Mouse (Mus musculus): Measurements from ENCODE around the gene Mbnl1. TPM values are rescaled to one million over a fixed set of nuclear protein-coding genes. Genes with fewer than 3 reads are reported as not detected.
A peak's percentile ranks its signal among the peaks of the same experiment; 100 is the strongest.
"Not testable (repeated sequence)": the region's sequence is repeated elsewhere in the genome, so short reads cannot be mapped to it uniquely, and the experiment has no call there.

Gene Mbnl1
- total RNA-seq, 4 experiments from 2014 or later, result 518 to 1,002 (median 693) TPM

DNA sequence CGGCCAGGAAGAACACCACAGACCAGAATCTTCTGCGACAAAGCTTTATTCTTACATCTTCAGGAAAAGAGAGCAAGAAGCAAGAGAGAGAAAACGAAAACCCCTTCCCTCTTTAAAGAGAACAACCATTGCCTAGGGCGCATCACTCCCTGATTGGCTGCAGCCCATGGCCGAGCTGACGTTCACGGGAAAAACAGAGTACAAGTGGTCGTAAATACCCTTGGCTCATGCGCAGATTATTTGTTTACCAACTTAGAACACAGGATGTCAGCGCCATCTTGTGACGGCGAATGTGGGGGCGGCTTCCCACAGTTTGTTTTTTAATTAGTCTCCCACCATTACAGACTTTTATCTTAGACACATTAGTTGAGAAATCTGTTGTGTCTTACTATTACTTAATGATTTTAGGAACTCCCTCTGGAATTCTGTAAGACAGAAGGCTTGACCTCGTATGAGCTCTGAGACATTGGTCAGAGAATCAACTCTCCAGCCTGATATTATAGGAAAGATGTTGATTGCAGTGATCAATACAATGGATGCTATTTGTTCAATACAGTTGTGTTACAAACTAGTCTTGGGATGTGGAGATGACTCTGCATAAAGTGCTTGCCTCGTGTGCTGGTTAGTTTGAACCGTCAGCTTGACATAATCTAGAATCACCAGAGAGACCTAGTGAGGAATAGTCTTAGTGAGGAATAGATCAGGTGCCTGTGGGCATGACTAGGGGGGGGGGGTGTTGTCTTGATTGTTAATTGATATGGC is 22.3 kb downstream of the Mbnl1 start:
- not testable (repeated sequence) for DNase-seq

DNA sequence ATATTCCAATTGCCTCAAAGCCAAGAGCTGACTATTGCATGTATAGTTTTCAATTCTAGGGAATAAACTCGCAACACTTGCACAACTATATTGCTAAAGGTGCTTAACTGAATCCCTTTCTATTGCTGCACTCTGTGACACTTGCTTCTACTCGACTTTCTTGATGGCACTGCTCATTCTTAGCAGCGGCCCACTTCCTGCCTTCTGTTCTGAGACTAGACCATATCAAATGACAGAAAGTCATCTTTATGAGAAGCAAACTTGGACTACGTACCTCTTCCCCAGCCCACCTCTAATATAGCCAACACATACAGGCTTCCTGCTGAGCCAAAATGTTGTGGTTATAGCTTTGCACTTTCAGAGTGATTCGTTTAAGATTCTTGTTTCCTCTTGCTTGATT is 23.6 kb downstream of the Mbnl1 start:
- DNase-seq, result no peak

DNA sequence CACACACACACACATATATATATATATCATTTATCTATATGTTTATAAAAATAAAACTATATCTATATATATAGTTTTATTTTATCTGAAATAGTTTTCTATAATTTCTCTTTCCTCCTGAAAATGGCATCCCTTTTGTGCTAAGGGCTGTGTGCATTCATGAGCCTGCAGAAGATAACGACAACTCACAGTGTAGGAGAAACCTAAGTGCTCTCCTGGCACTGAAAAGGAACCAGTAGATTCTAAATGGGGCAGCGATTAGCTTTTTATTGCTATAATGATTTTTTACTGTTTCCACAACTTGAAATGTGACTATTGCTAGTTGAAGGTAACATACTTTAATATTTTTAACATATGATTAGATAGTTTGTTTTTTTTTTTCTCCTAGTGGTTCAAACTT is 25.5 kb downstream of the Mbnl1 start:
- no peak for DNase-seq

DNA sequence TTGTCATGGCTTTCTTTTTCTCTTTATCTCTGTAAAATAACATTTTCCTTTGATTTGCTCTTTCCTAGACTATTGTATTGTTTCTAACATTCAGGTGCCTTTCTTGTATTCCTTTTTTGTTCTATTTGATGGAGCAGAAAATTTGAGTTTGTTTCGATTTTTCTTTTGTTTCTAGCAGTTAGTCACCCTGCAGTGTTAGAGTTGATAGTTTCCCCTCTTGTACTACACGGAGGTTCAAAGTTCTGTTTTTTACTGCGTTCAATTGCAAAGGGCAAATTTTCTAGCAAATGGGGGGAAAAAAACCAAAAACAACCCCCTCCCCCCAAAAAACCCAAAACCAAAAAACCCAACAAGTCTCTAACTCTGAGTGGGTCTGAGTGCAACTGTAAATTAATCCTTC is 26.0 kb downstream of the Mbnl1 start:
- no peak for DNase-seq

DNA sequence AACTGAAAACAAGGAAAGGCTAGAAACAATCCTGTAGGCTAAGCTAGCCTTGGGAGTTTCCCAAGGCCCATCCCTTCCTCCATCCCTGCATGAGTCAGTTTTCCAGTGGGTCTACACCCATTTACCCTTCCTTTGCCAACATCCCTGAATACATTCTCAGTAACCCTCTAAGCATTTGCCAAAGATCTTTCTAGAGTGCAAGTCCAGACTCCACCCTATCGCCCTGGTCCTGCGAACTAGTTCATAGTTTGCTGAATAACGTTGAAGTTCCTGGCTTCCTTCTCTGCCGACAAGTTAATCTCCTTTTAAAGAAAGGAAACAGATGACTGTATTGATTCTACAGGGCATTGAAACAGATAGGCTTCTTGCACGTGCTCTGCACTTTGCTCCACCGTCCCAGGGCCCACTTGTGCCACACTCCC is 26.5 kb downstream of the Mbnl1 start:
- DNase-seq, result no peak

DNA sequence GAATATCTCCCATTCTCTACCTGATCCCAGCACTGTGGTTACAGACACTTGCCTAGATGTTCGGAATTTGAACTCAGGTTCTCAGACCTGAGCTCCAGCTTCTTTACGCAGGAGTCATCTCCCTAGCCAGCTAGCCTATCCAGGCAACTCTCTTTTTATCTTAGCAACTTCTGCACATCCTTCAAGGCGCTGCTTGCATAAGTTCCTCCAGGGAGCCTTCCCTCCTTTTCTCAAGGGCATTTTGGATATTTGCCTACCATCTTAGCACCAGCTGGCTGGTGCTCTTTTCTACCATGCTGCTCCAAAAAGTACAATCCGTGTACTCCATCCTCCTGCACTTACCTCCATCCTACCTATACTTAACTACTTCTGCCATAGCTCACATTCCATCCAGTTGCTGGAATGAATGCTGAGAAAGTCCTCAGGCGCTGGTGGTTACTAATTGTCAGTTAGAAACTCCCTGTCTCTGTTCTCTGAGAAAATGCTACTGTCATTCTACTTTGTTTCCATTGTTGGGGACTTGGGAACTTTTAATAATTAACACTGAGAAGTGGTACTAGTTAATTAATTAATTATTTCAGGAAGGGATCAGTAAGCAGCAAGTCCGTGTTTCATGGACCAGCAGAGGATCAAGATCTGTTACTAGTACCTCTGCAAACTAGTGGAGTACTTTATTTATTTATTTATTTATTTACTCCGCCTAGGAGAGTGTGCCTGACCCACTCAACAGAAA is 27.3 kb downstream of the Mbnl1 start:
- DNase-seq, result no peak

DNA sequence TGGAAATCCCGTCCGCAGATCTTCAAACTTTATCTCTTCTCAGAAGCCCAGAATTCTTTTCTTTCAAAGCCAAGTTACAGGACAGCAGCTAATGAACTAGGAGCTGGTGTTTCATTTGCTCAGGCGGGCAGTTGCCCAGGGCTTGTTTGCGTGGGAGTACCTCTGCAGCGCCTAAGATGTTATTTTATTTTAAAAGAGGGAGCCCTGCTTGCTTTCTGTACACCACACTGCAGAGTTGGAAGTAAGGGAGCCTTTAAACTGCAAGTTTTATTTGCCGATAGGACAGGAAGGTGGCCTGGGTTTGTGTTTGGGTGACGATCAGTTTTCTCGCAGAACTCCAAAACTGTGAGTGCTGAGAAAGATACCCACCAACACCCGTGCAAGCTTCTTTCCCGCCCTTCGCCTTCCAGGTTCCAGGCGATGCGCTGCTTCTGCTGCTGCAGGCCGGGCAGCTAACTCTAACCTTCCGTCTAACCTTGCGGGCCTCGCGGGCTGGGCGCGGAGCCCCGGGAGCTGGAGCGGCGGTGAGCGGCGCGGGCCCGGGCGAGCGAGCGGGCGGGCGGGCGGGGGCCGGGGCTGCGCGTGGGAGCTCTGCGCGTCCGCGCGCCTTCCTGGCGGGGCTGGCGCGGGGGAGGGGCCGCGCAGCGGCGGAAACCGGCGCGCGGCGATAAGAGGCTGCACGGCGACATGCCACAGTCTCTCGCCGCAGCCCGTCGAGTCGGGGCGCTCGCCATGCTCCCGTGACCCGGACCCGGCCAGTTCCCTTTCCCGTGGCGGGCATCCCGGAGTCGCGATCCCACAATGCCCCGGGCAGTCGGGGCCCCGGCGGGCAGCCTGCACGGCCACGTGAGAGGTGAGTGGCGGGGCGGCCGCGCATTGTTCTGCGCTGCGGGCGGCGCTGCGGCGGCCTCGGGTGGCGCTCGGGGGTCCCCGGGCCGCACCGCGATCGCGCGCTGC is 28.2 kb downstream of the Mbnl1 start:
- DNase-seq, result peak; percentile 76

DNA sequence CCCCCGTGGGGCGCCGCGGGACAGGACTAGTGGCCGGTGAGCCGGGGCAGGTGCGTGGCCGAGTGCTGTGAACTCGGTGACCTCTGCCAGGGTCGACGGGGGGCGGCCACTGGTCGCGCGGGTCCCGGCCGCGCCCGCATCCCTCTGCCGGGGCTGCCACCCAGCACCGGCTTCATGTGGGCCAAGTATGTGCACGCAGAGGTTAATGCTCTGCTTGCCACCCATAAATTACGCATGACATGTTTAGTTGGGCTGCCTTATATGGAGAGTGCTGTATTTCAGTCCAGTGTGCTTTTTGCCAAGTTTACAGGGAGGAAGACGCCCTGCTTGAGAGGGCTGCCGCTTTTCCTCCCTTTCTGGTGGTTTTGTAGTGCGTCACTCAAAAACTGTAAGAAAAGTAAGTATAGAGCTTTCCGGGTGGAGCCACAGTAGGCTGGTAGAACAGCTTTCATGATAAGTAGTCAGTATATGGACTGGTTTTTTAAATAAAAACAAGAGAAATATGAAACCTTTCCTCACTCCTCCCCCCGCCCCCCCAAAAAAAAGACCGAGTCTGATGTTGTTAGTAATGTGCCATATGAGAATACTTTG is 29.0 kb downstream of the Mbnl1 start:
- DNase-seq, result peak; percentile 70

DNA sequence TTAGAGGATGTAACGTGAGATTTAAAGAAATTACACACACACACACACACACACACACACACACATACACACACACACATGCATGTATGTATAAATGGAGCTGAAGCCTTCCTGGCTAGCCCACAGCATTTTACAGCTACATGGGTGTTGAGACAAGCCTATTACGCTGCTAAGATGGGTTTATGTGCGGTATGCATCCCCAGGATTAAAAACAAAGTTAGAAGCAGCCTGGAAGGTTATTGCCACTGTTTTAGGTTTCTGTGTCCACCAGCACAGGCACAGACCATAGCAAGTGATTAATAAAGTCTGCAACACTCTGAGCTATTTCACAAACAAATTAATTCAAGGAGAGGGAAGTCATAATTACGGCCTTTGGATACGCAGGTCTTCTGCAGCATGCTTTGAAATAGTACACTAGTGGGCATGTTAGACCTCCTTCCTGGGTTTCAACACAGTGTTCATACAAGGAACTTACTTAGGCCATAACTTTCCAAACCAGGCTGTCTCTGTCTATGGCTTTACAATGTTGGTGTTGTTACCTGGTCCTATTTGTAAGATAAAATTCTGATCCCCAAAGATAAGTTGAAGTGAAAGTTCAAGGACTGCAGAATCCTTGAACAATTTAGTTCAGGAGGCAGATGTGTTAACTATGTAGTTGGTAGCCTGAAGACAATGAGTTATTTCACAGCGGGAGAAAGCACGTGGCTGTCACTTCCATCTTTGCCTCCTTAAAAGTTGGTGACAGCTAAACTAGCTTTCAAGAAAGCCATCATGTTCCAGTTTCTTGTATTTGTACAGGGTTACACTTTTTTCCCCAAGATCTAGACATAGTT is 29.7 kb downstream of the Mbnl1 start:
- no peak for DNase-seq

DNA sequence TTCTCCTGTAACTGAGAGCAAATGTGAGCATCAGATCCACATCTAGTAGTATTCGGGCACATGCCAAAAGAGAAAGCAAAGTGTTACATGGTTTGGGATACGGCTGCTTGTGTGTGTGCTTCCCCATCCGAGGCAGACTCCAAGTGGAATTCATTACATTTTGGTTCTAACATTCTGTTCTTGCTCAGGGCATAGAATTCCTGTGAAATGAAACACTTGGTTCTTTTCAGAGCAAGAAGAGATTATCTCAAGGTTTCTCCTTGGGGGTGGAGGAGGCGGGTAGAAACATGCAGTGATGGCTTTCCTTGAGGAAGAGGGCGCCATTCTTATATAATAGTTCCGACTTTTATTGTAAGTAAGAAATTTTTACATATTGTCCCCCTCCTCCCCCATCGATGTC is 30.6 kb downstream of the Mbnl1 start:
- no peak for DNase-seq

DNA sequence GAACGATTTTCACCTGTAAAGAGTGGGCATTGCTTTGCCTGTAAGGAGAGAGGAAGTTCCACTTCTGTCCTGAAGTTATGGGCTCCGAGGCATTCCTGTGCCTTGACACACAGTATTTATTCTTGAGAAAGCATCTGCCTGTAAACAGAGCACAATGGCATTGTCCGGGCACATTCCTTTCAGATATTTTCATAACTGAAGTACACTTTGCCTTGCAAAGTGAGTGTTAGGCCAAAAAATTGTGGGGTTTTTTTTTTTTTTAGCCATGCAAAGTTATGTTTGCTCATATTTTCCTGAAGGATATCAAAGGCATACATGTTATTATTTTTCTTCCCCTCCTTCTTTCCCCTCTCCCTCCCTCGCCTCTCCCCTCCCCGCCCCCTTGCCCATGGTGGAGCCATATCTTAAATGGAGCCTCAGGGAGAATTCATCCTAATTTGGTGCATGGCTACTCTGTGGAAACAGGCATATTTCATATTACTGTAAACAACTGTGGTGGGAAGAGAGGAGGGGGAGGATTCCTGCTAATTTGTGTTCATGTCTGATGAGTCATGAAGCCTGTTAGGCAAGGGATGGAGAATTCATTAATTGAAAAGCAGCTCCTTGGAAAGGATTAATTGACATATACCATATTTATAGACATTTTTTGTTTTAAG is 32.3 kb downstream of the Mbnl1 start:
- DNase-seq, result no peak

DNA sequence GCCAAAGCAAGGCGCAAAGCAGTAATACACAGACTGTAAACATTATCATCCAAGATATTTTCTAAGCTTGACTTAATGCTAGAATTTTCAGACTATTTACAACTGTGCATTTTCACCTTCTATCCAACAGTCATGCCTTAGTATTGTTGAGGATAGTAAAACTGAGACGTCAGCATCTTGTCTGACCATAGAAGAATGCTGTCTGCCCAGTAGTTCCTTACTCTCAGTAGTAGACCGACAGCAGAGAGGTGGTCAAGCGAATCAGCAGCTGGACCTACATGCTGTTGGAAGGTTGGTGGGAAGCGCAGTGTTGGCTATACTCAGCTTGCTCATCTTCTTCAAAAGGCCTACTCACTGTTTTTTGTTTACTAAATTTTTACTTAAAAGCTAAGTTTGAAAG is 34.2 kb downstream of the Mbnl1 start:
- DNase-seq, result no peak

DNA sequence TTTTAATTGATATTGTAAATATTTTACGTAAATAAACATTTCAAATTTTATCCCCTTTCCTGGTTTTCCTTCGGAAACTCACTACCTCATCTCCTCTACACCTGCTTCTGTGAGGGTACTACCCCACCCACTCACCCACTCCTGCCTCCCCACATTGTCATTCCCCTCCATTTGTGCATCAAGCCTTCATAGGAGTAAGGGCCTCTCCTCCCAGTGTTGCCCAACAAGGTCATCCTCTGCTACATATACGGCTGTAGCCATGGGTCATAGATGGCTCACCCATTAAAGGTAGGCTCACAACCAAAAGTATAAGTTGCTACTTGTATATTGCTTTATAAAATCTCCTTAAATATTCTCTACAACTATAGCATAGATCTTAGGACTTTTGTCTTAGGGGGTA is 34.9 kb downstream of the Mbnl1 start:
- DNase-seq, result no peak

DNA sequence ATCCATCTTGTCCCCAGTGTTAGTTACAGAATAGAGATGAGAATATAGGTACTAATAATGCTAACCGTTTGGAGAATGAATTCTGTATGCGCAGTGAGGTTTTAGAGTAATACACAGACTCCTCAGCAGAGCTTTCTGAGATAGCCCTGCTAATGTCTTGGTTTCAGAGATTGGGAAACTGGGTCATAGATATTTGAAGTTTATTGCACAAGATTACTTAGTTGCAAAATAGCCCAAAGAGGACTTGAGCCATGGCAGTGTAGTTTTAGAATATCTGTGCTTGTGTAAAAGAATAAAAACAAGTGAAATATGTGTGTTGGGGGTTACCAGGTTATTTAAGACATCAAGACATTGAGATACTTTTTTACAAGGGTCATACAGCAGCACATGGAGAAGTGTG is 35.3 kb downstream of the Mbnl1 start:
- no peak for DNase-seq

DNA sequence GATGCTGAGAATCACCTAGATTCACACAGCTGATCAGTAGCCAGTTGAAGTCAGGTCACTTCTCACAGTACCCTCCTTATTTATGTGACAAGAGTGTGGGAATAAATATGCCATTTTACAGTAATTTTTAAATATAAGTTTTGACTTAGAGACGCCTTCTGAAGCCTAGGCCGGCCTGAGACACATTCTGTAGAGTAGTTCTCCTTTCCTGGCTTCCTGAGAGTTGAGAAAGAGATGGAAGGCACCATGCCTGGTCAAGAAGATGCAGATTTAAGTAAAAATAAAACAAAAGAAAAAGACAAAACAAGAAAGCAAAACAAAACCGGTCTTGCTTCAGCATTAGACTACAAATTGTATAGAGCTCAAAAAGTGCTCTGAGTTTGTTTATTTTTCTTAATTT is 38.6 kb downstream of the Mbnl1 start:
- DNase-seq, result no peak

DNA sequence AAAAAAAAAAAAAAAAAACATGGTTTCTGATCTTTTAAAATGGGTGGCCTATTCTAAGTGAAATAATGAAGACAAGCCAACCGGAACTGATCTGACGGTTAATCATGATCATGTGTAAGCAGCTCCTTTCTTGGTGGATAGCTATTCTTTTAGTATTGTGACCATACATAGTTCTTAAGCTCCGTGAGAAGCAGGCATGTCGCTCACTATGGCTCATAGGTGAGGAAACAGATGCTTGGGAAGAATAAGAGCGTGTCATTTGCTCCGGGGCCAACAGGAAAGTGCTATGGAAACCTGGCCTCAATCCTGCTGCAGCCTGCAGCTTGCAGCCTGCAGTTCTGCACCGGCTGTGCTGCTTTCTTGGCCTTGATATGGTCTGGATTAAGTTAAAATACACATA is 40.7 kb downstream of the Mbnl1 start:
- DNase-seq, result no peak

DNA sequence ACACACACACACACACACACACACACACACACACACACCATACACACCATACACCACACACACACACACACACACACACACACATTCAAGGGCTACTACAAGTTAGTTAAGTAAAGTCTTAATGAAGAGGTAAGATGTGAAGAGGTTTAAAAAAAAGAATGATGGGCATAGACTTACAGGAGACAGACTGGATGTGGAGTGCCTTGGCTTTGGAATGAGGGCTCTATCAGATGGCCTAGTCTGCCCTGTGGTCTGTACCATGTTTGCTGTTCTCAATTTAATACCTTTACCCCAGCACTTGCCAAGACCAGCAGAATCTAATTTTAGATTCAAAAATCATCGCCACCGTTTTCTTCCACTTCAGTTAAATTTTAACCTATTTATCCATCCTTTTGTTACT is 41.1 kb downstream of the Mbnl1 start:
- DNase-seq, result no peak

DNA sequence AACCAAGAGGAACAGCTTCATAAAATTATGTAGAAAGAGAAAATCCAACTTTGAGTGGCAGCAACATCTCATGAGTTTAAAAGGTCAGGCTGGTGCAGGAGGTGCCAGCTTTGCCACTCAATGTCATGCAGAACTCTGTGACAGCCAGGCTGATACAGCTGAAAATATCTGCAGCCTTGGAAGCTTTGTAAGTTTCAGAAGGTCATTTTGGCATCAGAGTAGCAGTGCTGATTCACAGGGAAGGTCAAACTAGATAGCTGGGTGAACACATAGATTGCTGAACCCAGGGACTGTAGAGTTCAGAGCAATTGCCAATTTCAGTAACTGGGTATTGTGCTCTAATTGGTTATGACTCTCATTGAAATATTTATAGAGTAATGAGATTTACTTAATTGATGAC is 42.8 kb downstream of the Mbnl1 start:
- DNase-seq, result peak; percentile 76

DNA sequence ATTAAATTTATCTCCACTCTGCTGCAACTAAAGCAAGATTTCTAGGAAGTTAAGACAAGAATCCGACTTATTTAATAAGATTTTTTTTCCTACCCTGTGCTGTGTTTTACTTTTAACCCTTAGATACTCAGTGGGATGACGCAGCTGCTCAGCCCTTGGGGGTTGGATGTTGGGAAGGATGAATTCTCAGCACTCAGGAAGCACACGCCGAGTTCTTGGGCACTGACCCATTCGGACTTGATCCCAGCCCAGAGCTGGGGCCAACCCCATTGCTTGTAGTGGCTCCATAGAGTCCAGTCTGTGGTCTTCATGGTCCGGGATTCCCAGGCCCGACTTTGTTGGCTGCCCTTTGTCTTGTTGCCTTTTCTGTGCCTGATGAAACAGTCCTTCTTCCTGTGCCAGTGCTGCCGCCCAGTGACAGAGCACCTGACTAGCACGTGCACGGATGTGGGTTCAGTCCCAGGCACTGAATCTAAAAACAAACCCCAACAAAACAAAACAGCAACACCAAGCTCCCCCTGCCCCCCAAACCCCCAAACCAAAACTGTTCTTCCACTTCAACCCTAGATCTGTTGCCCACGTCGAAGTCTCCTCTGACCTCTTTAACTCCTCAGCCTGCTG is 43.5 kb downstream of the Mbnl1 start:
- peak; percentile 69 for DNase-seq

DNA sequence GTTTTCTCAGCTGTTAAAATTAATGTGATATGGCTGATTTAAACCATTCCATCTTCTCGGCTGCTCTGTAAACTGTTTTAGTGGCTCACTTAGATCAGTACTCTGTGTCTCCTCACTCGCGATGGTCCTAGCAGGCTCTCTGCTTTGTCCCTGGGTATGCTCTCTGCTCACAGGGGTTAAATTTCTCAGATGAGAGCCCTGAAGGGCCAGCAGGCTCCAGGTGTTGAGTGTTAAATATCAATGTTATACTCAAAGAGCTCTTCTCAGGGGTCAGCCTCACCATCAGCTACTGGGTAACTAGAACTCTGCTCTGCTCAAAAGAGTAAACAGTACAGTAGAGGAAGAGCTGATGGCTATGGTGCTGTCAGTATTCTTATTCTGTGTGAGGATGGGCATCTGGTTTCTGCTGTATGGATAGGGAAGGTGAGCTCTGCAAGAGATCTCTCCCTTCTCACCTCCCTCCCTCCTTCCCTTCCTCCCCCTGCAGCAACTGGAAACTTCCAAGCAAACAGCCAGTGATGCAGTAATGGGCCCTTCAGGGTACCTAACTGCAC is 44.7 kb downstream of the Mbnl1 start:
- no peak for DNase-seq
